Mouse (Mus musculus): ENCODE results near the gene 4930451I11Rik.

GRCm38 (mm10) chr7:126780971-126781635 is 50.3 kb downstream of the 4930451I11Rik start, which contains the start of gene Tbx6:
- TF ChIP-seq POLR2A (IDR thresholded peaks at IDR 0.05; ENCODE audit: borderline replicate concordance, control insufficient read depth, low read depth, low read length): no peak
- no peak for TF ChIP-seq CTCF (IDR thresholded peaks at IDR 0.05; ENCODE audit: control insufficient read depth, insufficient read depth, low read length)

Measured in bone marrow, adult 2 months (tissue).